Mouse (Mus musculus) kidney, embryonic 15.5 days (tissue): ENCODE data around the gene Cass4. TPM values are rescaled to one million over a fixed set of nuclear protein-coding genes. Genes with fewer than 3 reads are reported as not detected.

Experiments used
- ATAC-seq: fragments of 200-750 bp; cut with Nextera tagmentation; replicated peaks from 2 replicates; pipeline ENCODE4 v1.8.0; 2017; ENCODE audit warnings: moderate TSS enrichment; ENCODE audit not compliant: low FRiP score
- H3K27ac ChIP-seq: fragments of 300-500 bp; sonication (generic); 2 replicates; pipeline ENCODE4 v1.5.1; 2015; ENCODE audit warnings: mild to moderate bottlenecking, inconsistent platforms
- H3K27me3 ChIP-seq: fragments of 300-500 bp; sonication (generic); 2 replicates; pipeline ENCODE4 v1.6.1; 2015; ENCODE audit warnings: inconsistent platforms
- H3K36me3 ChIP-seq: fragments of 300-500 bp; sonication (generic); 2 replicates; pipeline ENCODE4 v1.6.1; 2015; ENCODE audit warnings: inconsistent platforms
- H3K4me1 ChIP-seq: fragments of 300-500 bp; sonication (generic); 2 replicates; pipeline ENCODE4 v1.6.1; 2015; ENCODE audit warnings: inconsistent platforms
- H3K4me2 ChIP-seq: fragments of 300-500 bp; sonication (generic); 2 replicates; pipeline ENCODE4 v1.6.1; 2015; ENCODE audit warnings: moderate library complexity, mild to moderate bottlenecking, inconsistent platforms
- H3K4me3 ChIP-seq: fragments of 300-500 bp; sonication (generic); replicated peaks from 2 replicates; pipeline ENCODE4 v1.5.1; 2015; ENCODE audit warnings: mild to moderate bottlenecking, inconsistent platforms
- H3K9ac ChIP-seq: fragments of 300-500 bp; sonication (generic); 2 replicates; pipeline ENCODE4 v1.6.1; 2015; ENCODE audit warnings: mild to moderate bottlenecking, inconsistent platforms
- H3K9me3 ChIP-seq: fragments of 300-500 bp; sonication (generic); replicated peaks from 2 replicates; pipeline ENCODE4 v1.6.1; 2016; ENCODE audit warnings: inconsistent platforms
- WGBS: fragments of 180-500 bp; shearing (Covaris S2); methylation state at CpG from one replicate; pipeline ENCODE4 v1.1.7; 2015; ENCODE audit warnings: mixed read lengths; 5-methylcytosine and 5-hydroxymethylcytosine counted together
- polyA plus RNA-seq: library from polyadenylated mRNA; unstranded; fragments of >200 nt; fragmentation: Nextera tagmentation; extraction: Ambion mirVana; gene quantifications from 2 replicates; pipeline ENCODE4 v1.2.1, GENCODE M21; 2015

The Cass4 gene
- polyA plus RNA-seq, 1 experiment from 2014 or later: 0.29 TPM

DNA sequence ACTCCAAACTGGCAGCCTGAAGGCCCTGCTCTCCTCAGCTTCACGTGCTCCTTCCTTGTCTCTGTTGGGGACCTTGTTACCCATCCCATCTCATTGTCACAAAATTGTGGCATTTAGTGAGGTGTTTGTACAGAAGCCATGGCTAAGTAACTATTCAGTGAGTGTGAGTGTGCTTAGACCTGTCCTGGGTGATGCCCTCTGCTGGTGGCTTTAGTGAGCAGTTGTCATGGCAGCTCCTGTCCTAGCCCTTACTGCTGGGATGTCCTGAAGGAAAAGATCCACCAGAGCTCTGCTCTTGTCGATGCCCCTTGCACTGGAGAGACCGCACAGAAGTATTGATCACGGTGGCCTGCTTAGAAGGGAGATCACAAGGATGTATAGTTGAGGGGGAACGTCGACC is 53.7 kb downstream of the Cass4 start:
- WGBS: 91% methylated on average over 6 of the region's 6 CpGs
- no peaks in the 10 kb centered on the region for H3K27me3 ChIP-seq
- no peaks in the 10 kb centered on the region for H3K4me1 ChIP-seq
- H3K27ac ChIP-seq: no peak overlapping the region
- no peak overlapping the region for H3K9ac ChIP-seq
- H3K4me3 ChIP-seq: no peak overlapping the region
- no peaks in the 10 kb centered on the region for H3K9me3 ChIP-seq
- peaks cover 76% of the 10 kb centered on the region for H3K36me3 ChIP-seq
- ATAC-seq: no peak
- no peak overlapping the region for H3K4me2 ChIP-seq

DNA sequence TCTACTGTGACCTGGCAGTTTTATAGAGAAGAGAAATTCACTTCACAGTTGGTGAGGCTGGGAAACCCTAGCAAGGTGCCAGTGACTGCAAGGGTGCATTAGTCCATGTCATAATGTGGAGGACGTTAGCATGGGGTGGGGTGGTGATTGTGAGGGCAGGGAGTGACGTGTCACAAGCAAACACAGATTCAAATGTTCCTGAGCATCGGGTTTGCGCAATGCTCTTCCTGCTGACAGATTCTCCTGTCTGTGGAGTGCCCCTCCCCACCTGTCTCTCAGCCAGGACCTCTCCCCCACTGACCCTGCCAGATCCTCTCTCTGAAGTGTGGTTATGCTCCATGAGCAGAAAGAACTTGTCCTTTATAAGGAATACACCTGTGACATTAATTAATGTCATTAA is 54.7 kb downstream of the Cass4 start:
- no peak overlapping the region for H3K4me2 ChIP-seq
- no peak overlapping the region for H3K9ac ChIP-seq
- H3K27me3 ChIP-seq: no peaks in the 10 kb centered on the region
- H3K36me3 ChIP-seq: peaks cover 86% of the 10 kb centered on the region
- no peak overlapping the region for H3K4me3 ChIP-seq
- WGBS: 84% methylated on average over 4 of the region's 4 CpGs
- H3K27ac ChIP-seq: no peak overlapping the region
- H3K4me1 ChIP-seq: no peaks in the 10 kb centered on the region
- no peaks in the 10 kb centered on the region for H3K9me3 ChIP-seq
- ATAC-seq: no peak

DNA sequence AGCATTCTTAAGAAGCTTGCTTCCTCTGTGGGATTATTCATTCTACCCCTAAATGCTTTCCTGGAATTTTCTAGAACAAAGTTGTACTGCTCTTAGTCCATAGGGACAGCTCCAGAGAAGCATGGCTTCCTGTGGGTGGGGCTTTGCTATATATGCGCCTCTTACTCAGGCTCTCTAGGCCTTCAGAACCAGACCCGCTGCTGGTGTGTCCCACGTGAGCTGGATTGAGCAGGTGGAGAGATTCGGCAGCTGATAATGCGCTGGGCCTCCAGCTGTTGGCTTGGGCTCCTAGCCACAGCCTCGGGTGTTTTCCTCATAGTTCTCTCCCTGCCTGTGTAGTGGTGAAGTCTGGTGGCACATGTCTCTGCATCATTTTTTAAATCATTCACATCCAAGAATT is 57.0 kb downstream of the Cass4 start:
- no peak overlapping the region for H3K9ac ChIP-seq
- H3K27ac ChIP-seq: no peak overlapping the region
- no peaks in the 10 kb centered on the region for H3K27me3 ChIP-seq
- H3K4me3 ChIP-seq: no peak overlapping the region
- no peak overlapping the region for H3K4me2 ChIP-seq
- H3K9me3 ChIP-seq: no peaks in the 10 kb centered on the region
- no peak for ATAC-seq
- 86% methylated on average over 6 of the region's 6 CpGs for WGBS
- H3K36me3 ChIP-seq: peaks cover 87% of the 10 kb centered on the region
- H3K4me1 ChIP-seq: no peaks in the 10 kb centered on the region

DNA sequence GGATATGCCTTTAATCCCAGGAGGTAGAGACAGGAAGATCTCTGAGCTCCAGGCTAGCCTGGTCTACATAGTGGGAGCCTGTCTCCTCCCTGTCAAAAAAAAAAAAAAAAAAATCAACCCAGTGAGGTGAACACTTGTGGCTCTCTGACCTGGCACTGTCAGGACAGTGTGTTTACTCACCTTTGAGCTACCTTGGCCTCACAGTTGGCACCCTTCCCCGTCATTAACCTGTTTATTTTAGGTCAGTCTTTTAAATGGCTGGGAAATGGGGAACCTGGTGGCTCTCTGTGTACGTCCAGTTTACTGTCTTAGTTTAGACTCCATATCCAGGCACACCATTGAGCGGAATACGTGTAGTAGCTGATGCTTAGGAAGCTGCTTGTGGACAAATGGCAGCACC is 58.4 kb downstream of the Cass4 start:
- H3K36me3 ChIP-seq: peaks cover 73% of the 10 kb centered on the region
- no peak overlapping the region for H3K9ac ChIP-seq
- no peaks in the 10 kb centered on the region for H3K27me3 ChIP-seq
- H3K4me2 ChIP-seq: no peak overlapping the region
- H3K4me3 ChIP-seq: no peak overlapping the region
- no peak overlapping the region for H3K27ac ChIP-seq
- no peak for ATAC-seq
- no peaks in the 10 kb centered on the region for H3K9me3 ChIP-seq
- 93% methylated on average over 4 of the region's 4 CpGs for WGBS
- H3K4me1 ChIP-seq: no peaks in the 10 kb centered on the region

DNA sequence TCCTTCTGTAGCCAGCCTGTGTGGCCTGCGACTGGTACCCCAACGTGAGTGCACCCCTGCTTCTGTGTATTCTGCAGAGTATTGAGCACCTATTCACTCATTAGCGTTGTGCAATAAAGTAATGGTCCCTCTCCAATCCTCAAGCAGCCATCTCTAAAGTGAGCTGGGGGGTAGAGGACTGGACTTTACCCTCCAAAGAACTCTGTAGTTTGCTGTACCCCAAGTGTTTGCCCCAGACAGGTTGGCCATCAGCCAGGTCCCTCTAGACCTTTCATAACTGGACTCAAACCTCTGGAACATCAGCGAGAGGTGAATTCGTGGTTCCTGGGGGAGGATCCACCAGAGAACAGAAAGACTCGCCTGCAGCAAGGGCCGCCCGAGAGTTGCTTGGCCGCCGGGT is 58.9 kb downstream of the Cass4 start:
- no peaks in the 10 kb centered on the region for H3K9me3 ChIP-seq
- H3K4me3 ChIP-seq: no peak overlapping the region
- no peaks in the 10 kb centered on the region for H3K27me3 ChIP-seq
- no peak overlapping the region for H3K9ac ChIP-seq
- ATAC-seq: no peak
- peaks cover 69% of the 10 kb centered on the region for H3K36me3 ChIP-seq
- 92% methylated on average over 10 of the region's 10 CpGs for WGBS
- no peak overlapping the region for H3K4me2 ChIP-seq
- no peaks in the 10 kb centered on the region for H3K4me1 ChIP-seq
- no peak overlapping the region for H3K27ac ChIP-seq

DNA sequence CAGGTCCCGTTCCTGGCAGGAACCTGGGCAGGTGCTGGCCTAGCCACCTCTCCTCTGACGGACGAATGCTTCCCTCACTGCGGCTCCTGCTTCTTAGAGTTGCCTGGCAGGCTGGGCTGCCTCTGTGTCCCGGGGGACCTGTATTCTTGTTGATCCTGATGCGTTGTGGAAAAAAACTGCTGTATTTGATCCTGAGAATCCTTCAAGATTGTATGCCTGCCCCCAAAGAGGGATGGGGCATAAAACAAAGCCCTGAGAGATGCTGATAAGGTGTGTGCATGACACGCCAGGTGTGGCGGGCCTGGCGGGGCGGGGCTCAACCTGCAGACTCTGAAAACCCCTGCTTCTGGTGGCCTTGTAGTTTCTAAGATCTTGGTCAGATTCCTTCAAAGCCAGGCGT is 64.9 kb downstream of the Cass4 start, which contains the start of gene Gcnt7:
Gene Gcnt7, minus strand, starts transcription at position 101 of the 400 bp plus-strand sequence.
- Histone ChIP-seq H3K36me3 (peaks cover 55% of the 10 kb centered on the region), H3K4me3 (no peak within 1 kb of the TSS), H3K9ac (no peak within 1 kb of the TSS), H3K4me2 (no peak within 1 kb of the TSS), H3K4me1 (no peaks in the 10 kb centered on the region), H3K27ac (no peak within 1 kb of the TSS), H3K9me3 (no peaks in the 10 kb centered on the region), H3K27me3 (no peaks in the 10 kb centered on the region)
- 90% methylated on average over 11 of the region's 11 CpGs for WGBS
- no peak for ATAC-seq

DNA sequence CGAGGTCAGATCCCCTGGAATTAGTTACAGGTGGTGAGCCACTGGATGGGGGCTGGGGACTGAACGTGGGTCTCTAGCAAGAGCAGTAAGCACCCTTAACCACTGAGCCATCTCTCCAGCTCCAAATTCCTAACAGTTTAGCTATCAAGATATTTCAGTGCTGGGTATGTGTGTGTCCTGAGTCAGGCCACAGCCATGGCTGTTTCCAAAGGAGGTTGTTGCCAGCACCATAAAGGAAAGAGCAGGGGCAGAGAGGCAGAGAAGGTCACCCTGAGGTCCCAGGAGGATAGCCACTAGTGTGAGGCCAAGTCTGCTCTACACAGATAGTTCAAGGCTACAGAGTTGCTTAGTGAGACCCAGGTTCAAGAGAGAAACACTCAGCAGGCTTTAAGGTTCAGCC is 67.1 kb downstream of the Cass4 start:
- Histone ChIP-seq H3K27me3 (no peaks in the 10 kb centered on the region), H3K9ac (no peak overlapping the region), H3K4me2 (no peak overlapping the region), H3K36me3 (peaks cover 65% of the 10 kb centered on the region), H3K4me3 (no peak overlapping the region), H3K27ac (no peak overlapping the region), H3K9me3 (no peaks in the 10 kb centered on the region), H3K4me1 (no peaks in the 10 kb centered on the region)
- ATAC-seq: no peak
- WGBS: 75% methylated on average over 2 of the region's 2 CpGs

DNA sequence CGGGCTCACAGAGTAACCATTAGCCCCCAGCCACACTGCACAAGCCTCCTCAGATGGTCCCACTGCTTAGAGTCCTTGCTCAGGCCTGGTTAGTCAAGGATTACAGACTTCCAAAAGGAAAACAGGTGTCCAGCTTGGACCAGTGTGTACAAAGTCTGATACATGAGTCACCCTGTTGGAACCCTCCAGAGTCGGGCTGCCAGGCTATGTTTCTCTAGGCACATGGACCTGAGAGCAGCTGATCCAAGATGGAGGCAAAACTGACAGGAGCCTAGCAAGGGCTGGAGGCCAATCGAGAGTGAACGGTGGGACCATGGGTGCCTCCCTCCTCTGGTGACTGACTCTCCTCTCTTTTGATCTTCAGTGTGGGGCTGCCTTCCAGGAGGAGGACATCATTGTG is 69.2 kb downstream of the Cass4 start:
- no peak for ATAC-seq
- no peaks in the 10 kb centered on the region for H3K27me3 ChIP-seq
- no peak overlapping the region for H3K4me2 ChIP-seq
- H3K27ac ChIP-seq: no peak overlapping the region
- H3K9ac ChIP-seq: no peak overlapping the region
- no peak overlapping the region for H3K4me3 ChIP-seq
- H3K9me3 ChIP-seq: no peaks in the 10 kb centered on the region
- H3K36me3 ChIP-seq: peaks cover 86% of the 10 kb centered on the region
- WGBS: 93% methylated on average over 4 of the region's 4 CpGs
- no peaks in the 10 kb centered on the region for H3K4me1 ChIP-seq

DNA sequence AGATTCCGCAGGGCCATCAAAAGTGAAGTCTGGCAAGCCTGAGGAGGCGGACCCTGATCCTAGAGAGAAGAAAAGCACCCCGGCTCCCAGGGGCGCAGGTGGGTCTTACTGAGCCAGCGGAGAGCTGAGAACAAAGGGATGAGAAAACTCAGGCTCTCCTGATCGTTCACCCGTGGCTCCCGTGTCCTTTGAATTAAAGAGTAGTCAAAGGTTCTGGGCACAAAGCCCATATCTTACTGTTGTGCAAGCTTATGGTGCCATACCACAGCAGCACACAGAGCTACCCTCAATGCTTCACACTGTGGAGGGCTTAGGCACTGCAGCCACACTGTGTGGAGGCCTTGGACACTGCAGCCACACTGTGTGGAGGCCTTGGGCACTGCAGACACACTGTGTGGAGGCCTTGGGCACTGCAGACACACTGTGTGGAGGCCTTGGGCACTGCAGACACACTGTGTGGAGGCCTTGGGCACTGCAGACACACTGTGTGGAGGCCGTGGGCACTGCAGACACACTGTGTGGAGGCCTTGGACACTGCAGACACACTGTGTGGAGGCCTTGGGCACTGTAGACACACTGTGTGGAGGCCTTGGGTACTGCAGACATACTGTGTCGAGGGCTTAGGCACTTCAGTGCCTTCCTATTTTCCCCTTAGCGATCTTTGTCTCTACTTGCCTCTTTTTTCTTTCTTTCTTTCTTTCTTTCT is 73.0 kb downstream of the Cass4 start:
- no peak for ATAC-seq
- Histone ChIP-seq H3K9me3 (no peaks in the 10 kb centered on the region), H3K4me2 (no peak overlapping the region), H3K4me1 (no peaks in the 10 kb centered on the region), H3K27me3 (no peaks in the 10 kb centered on the region), H3K36me3 (peaks cover 81% of the 10 kb centered on the region), H3K27ac (no peak overlapping the region), H3K4me3 (no peak overlapping the region), H3K9ac (no peak overlapping the region)
- WGBS: 90% methylated on average over 11 of the region's 11 CpGs

DNA sequence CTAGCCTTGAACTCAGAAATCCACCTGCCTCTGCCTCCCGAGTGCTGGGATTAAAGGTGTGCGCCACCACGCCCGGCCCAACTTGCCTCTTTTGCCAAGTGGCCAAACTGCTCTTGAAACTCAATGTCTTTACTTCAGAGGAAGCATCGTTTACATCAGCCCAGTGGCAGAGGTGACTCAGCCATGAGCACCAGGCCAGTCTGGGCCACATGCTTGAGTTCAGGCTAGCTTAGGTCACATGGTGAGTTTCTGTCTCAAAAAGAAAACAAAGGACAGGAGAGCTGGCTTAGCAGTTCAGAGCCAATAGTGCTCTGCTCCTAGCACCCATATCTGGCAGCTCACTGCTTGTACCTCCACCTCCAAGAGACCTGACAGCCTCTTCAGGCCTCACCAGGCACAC is 73.6 kb downstream of the Cass4 start:
- H3K4me2 ChIP-seq: no peak overlapping the region
- peaks cover 76% of the 10 kb centered on the region for H3K36me3 ChIP-seq
- H3K9me3 ChIP-seq: no peaks in the 10 kb centered on the region
- H3K27me3 ChIP-seq: no peaks in the 10 kb centered on the region
- H3K4me1 ChIP-seq: no peaks in the 10 kb centered on the region
- H3K4me3 ChIP-seq: no peak overlapping the region
- ATAC-seq: no peak
- H3K9ac ChIP-seq: no peak overlapping the region
- WGBS: 92% methylated on average over 5 of the region's 5 CpGs
- H3K27ac ChIP-seq: no peak overlapping the region

DNA sequence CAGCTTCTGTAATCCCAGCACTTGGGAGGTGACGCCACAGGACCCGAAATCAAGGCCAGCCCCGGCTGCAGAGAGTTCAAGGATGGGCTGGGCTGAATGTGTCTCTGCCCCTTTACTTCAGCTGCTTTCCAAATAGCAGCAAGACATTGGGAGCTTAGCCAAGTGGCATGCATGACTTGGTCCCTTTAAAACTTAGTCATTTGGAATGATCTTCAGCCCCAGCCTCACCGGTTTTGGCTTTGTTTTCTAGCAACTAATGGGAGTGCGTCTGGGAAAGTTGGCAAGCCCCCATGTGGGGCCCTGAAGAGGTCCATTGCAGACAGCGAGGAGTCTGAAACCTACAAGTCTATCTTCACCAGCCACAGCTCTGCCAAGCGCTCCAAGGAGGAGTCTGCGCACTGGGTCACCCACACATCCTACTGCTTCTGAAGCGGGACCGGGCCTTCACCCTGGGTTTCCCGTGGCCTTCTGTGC is 74.8 kb downstream of the Cass4 start:
- ATAC-seq: no peak
- WGBS: 91% methylated on average over 11 of the region's 11 CpGs
- H3K36me3 ChIP-seq: peaks cover 66% of the 10 kb centered on the region

DNA sequence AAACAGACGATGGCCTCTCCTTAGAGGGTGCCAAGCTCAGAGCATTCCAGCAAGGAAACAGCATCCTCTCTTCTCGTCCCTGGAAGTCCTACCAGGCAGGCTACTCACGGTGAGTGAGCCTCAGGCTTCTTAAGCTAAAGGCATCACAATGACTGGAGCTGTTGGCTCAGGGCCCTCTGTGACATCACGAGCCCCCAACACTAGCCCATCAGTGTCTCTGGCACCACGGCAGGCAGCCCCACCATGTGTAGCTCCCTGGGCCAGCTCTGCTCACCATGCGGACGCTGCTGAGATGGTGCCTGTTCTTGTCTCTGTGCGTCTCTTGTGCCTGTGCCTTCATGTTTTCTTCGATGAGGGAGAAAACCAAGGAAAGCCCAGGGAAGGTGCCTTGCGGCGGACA is 78.7 kb downstream of the Cass4 start, which contains the start of gene Fam209:
Gene Fam209, plus strand, starts transcription at position 203 of the 400 bp plus-strand sequence.
- Histone ChIP-seq H3K36me3 (peaks cover 27% of the 10 kb centered on the region), H3K4me2 (no peak within 1 kb of the TSS), H3K27me3 (0 out of 2 replicates have a peak, but pooled peaks cover 3% of the 10 kb centered on the region), H3K9ac (no peak within 1 kb of the TSS), H3K4me1 (peaks cover 15% of the 10 kb centered on the region), H3K4me3 (no peak within 1 kb of the TSS), H3K27ac (0 out of 2 replicates have a peak within 1 kb of the TSS, but pooled peaks have one; percentile 7), H3K9me3 (no peaks in the 10 kb centered on the region)
- no peak for ATAC-seq
- 91% methylated on average over 11 of the region's 11 CpGs for WGBS

More for the DNA sequence above, 74.8 kb downstream of the Cass4 start:
- Histone ChIP-seq H3K9ac (no peak overlapping the region), H3K27me3 (no peaks in the 10 kb centered on the region), H3K4me3 (no peak overlapping the region), H3K27ac (no peak overlapping the region), H3K4me2 (no peak overlapping the region), H3K9me3 (no peaks in the 10 kb centered on the region), H3K4me1 (peaks cover 4% of the 10 kb centered on the region; the same call in 1 of the 2 replicates)
